Mouse (Mus musculus) right cerebral cortex, postnatal 10 days (tissue): ENCODE measurements around the gene Sirt1.
"Not testable (repeated sequence)": the region's sequence is repeated elsewhere in the genome, so short reads cannot be mapped to it uniquely, and the experiment has no call there.

Experiments used
- DNase-seq, 2 experiments: peaks; one replicate each; pipeline ENCODE4 v3.0.0; 2021; ENCODE audit warnings: low spot score in 2 of 2

The Sirt1 gene

GRCm38 (mm10) chr10:63381498-63382280 is at the start of gene Sirt1:
Sirt1 (minus strand) TSS chr10:63381704.
- no peak for DNase-seq

- peak; percentile 94 to 95 for DNase-seq
These were observed 48.3 kb upstream of the Sirt1 start, which contains the start of gene Ctnna3 for GRCm38 (mm10) chr10:63429785-63430305. Ctnna3 (plus strand) TSS chr10:63430098.

GRCm38 (mm10) chr10:63429380-63429779 is 47.9 kb upstream of the Sirt1 start:
- peak; percentile 96 for DNase-seq

GRCm38 (mm10) chr10:63429023-63429340 is 47.5 kb upstream of the Sirt1 start:
- no peak for DNase-seq

GRCm38 (mm10) chr10:63428243-63429022 is 46.9 kb upstream of the Sirt1 start:
- peak; percentile 56 to 59 for DNase-seq

GRCm38 (mm10) chr10:63427146-63427545 is 45.6 kb upstream of the Sirt1 start:
- peak in 1 of 2 experiments; percentile 18 for DNase-seq

- DNase-seq: peak in 1 of 2 experiments; percentile 47
These were observed 42.9 kb upstream of the Sirt1 start for GRCm38 (mm10) chr10:63424475-63424814.

GRCm38 (mm10) chr10:63423591-63424474 is 42.3 kb upstream of the Sirt1 start:
- no peak for DNase-seq

GRCm38 (mm10) chr10:63422736-63422992 is 41.2 kb upstream of the Sirt1 start:
- DNase-seq: peak in 1 of 2 experiments; percentile 45

- peak in 1 of 2 experiments; percentile 51 for DNase-seq
These were observed 40.5 kb upstream of the Sirt1 start, which contains the start of gene Gm7075 for GRCm38 (mm10) chr10:63421739-63422735. Gm7075 (minus strand) TSS chr10:63421789.

GRCm38 (mm10) chr10:63417061-63417460 is 35.6 kb upstream of the Sirt1 start:
- DNase-seq: no peak

- DNase-seq: no peak
These were observed 34.3 kb upstream of the Sirt1 start for GRCm38 (mm10) chr10:63415850-63416249.

- DNase-seq: no peak
These were observed 33.8 kb upstream of the Sirt1 start for GRCm38 (mm10) chr10:63415287-63415686.

GRCm38 (mm10) chr10:63412756-63413155 is 31.3 kb upstream of the Sirt1 start:
- DNase-seq: no peak

- DNase-seq: not testable (repeated sequence)
These were observed 30.2 kb upstream of the Sirt1 start for GRCm38 (mm10) chr10:63411674-63412073.

- no peak for DNase-seq
These were observed 28.9 kb upstream of the Sirt1 start for GRCm38 (mm10) chr10:63410162-63410956.

GRCm38 (mm10) chr10:63403636-63404035 is 22.1 kb upstream of the Sirt1 start:
- peak in 1 of 2 experiments; percentile 15 for DNase-seq

- DNase-seq: peak in 1 of 2 experiments; percentile 1
These were observed 21.4 kb upstream of the Sirt1 start for GRCm38 (mm10) chr10:63402731-63403504.

GRCm38 (mm10) chr10:63396963-63397362 is 15.5 kb upstream of the Sirt1 start:
- peak in 1 of 2 experiments; percentile 12 for DNase-seq
